Mouse (Mus musculus) gastrocnemius, postnatal 4 days (tissue): ENCODE results near the gene Sfxn3. TPM values are rescaled to one million over a fixed set of nuclear protein-coding genes. Genes with fewer than 3 reads are reported as not detected.

ENCODE experiments used
- DNase-seq, 2 experiments: peaks; one replicate each; pipeline ENCODE4 v3.0.0; 2021 to 2022; ENCODE audit warnings: low spot score in 2 of 2, mixed read lengths in 2 of 2
- total RNA-seq, 2 experiments: library from RNA; stranded (reverse); gene quantifications; 2 replicates each; pipeline ENCODE4 v1.2.3; 2021

Gene Sfxn3
- total RNA-seq, 2 experiments from 2014 or later = 24.1 to 25.2 TPM

DNA sequence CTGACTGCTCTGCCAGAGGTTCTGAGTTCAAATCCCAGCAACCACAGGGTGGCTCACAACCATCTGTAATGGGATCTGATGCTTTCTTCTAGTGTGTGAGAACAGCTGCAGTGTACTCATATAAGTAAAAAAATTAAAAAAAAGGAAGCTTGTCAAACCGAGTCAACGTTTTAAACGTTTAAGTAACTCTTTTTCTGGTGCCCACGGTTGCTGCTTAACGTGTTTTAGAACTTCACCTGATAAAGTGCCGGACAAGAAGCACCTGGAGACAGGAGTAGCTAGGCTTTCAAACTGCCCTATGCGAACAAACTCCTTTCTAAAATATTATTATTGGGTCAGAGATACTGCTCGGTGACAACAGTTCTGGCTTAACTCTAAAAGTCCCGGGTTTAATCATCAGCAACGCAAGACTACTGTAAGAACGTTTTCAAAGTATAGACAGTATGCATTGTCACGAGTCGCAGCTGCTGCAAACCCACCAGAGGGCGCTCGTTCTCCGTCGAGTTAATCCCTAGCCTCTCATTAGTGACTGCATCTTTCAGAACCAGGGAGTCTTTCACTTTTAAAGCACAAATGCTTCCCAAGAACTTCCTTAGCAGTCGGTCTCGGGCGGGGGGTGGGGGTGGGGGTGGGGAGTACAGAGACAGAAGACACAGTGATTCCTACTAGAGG is 26.7 kb downstream of the Sfxn3 start:
- peak; percentile 68 to 86 for DNase-seq

DNA sequence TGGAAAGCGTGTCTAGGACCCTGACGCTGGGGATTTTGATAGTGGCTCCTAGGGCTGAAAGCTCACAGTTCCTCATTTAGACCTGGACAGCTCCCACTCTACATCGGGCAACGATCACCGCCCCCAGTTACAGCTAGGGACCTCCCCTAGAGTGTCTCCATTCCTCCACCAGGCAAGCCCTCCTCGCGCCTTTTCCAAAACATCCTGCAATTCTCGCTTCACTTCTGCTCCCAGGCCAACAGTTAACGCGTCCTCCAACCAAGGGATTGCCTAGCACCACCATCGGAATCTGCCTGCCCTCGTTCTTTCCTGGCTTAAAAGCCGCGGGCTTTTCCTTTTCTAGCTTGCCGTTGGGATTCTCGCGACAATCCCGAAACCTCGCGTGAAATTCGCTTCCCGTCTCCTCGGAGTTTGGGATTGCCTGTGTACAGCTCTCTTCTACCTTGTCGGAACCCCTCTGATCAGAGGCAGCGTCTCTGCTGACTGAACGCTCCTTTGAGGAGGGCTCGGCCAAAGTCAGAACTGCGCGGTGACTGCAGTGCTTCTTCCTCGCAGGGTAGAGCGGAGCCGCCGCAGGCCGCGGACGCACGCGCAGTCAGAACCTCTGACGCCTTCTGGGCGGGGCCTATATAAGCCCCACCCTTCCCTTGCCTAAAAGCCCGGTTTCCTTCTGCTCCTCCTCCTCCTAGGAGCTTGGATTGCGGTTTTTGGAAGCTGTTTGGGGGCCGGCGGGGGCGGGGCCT is 27.4 kb downstream of the Sfxn3 start, which contains the start of gene Kazald1:
Gene Kazald1, plus strand, starts transcription at position 662 of the 743 bp plus-strand sequence.
- peak; percentile 86 to 93 for DNase-seq

DNA sequence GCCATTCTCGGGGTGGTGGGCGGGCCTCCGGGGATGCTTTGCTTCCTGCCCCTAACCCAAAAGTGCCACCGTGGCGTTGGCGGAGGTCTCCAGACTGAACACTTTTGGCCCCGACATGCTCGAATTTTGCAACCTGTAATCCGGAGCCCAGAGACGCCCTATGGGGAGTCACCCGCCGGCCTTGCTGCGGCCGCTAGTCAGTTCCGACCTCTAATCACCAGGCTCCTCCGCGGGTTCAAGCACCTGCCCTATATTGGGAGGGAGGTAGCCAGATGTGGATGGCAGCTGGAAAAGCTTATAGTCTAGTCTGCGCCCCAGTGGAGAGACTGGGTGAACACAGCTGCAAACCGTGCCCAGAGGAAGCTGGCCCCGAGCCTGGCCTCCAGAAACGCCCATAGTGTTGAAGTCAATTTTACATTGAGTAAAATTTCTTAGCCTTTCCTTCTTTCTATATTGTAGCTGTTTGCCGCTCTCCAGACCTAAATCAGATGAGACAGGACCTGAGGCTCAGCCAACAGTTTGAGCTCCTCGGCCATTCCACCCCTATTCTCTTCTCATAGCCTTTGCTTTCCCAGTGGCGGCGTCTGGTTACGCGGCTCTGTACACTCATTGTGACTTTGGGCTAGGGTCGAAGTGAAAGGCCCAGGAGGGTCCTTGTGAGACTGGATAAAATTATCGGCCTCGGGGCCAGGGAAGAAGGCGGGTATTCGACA is 28.2 kb downstream of the Sfxn3 start:
- peak in 1 of 2 experiments; percentile 44 for DNase-seq

DNA sequence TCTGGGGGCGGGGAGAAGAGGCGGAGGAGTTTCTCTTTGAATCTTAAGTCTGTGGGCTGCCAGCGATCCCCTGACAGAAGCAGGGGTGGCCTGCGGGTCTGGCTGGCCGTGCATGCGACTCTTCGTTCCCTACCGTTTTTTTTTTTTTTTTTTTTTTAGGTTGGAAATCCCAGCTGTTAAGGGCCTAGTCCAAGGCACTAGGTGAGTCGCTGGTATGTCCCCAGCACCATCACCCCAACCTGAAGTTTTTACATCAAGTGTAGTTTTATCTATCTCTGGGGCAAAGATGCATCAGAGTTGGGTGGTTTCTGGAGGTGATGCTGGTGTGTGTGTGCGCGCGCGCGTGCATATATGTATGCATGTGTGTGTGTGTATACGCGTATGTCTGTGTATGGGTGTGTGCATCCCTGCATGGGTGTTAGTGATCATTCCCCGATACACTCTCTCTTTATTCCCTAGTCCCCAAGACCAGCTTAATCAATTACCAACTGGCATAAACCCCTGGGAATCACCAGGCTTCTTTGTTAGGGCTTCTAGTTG is 28.8 kb downstream of the Sfxn3 start:
- no peak for DNase-seq

DNA sequence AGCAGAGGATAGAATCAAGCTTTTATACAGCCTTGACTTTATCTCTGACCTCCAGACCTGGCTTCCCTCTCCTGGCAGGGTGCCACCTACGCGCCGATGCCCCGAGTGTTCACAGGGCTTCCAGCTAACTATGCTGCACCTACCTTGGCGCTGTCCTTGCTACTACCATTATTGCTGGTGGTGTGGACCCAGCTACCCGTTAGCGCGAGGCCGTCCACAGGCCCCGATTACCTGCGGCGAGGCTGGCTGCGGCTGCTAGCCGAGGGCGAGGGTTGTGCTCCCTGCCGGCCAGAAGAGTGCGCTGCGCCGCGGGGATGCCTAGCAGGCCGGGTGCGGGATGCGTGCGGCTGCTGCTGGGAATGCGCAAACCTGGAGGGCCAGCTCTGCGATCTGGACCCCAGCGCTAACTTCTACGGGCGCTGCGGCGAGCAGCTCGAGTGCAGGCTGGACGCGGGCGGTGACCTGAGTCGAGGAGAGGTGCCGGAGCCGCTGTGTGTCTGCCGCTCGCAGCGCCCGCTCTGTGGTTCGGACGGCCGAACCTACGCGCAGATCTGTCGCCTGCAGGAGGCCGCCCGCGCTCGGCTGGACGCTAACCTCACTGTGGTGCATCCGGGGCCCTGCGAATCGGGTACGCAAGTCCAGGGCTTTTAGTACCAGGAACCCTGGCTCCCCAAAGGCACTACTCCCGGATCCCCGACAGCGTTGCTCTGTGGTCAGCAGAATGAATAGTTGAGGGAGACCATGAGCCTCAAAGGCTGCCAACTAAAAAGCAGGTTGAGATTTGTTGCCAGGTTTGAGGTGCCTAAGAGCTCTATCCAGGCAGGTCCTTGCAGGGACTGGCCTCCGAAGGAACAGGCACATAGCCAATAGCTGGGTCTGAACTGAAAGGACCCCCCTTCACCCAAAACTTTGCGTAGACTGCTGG is 29.5 kb downstream of the Sfxn3 start:
- DNase-seq = peak; percentile 45 to 70

DNA sequence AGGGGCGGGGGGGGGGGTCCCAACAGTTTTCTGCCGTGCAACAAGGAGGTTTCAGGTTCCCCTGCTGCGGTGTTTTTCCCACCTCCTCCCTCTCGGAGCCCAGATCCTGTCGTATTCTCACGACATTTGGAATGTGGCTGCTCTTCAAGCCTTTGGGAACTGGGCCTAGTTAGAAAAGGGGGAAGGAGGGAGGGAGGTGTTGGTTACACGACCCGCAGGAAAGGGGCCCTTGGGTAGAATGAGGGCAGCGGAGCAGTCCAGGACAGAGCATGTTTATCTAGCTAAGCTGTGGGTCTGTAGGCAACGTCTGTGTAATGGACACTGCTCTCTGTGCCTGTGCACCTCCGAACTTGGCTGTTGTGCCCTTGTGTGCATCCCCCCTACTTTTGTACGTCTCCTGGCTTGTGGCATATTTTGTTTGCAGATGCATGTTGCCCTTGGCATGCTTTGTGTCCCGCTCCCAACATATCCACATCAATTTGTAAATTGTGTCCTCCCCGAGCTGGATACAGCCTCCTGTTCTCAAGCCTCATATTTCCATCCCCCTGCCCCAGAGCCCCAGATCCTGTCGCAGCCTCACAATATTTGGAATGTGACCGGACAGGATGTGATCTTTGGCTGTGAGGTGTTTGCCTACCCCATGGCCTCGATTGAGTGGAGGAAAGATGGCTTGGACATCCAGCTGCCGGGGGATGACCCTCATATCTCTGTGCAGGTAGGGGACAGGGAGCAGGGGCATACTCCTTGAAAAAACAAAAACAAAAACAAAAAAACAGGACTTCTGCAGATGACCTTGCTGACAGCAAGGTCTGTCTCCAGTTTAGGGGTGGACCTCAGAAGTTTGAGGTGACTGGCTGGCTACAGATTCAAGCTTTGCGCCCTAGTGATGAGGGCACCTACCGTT is 30.7 kb downstream of the Sfxn3 start:
- DNase-seq = no peak

- DNase-seq = no peak
These were observed 31.9 kb downstream of the Sfxn3 start for GRCm38 (mm10) chr19:45078971-45079764.

DNA sequence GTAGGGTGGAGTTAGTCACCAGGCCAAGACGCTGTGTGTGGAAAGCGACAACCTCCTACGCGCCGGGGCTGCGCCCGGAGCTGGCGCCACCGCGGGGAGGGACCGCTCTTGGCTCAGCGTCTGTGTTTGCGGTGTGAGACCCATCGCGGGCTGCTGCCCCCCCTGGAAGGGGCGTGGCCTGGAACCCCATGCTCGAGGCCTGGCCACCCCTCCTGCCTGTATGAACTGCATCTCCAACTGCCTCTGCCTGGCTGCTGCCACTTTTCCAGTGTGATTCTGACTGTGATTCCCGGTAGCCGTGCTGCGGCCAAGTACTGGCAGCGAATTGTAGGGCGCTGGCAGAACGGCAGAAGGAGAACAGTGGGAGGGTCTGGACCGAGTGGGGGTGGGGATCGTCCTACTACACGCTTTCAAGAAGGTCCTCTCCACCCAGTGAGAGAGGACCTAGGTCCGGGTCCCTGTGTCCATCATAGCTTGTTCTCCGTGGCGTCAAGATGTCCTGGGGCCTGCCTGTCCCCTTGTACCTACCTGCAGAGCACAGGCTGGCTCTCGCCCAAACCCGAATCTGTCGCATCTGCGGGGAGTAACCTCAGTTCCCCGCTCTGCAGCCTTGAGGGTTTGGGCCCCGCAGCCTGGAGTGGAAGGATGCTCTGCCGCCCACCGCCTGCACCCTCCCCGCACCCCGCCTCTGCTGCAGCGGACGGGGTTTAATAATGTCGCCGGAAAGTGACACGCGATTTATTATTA is 32.6 kb downstream of the Sfxn3 start:
- DNase-seq = peak; percentile 47 to 59

DNA sequence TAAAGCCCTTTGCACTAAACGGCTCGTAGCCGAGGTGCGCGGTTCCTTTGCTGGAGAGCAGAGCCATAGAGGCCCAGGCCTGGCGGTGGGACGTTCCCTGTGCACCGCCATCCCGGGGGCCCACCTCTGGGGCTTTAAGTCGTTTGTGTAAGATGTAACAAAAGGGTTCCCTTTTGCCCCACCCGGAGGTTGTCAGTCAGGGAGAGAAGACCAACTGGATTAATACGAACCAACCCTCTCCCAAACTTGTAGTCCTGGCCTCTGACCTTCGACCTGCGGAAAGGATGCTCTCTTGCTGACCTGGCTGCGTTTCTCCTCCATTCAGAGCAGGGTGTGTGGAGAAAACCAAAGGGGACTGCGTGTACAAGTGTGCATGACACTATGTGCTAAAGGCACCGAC is 33.4 kb downstream of the Sfxn3 start:
- peak in 1 of 2 experiments; percentile 23 for DNase-seq

DNA sequence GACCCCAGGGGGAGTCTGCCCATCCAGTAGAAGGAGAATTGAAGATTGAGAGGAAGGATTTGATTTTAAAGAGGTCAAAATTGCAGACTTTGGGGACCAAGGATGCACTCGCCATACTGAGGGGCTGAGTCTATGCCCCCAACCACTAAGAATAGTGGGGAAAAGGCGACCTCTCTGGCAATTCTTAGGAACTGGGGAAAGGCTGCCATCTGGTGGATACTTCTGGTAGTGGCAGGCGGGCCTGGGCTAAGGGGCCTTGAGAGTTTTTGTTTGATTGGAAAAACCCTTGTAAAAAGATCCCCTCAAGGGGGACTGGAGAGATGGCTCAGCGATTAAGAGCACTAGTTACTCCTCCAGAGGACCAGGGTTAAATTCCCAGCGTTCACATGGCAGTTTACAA is 34.0 kb downstream of the Sfxn3 start:
- peak; percentile 54 to 67 for DNase-seq

- peak in 1 of 2 experiments; percentile 51 for DNase-seq
These were observed 34.7 kb downstream of the Sfxn3 start for GRCm38 (mm10) chr19:45081841-45082550.

- peak in 1 of 2 experiments; percentile 63 for DNase-seq
These were observed 50.6 kb downstream of the Sfxn3 start for GRCm38 (mm10) chr19:45097868-45098267.

- no peak for DNase-seq
These were observed 53.4 kb downstream of the Sfxn3 start for GRCm38 (mm10) chr19:45100486-45101270.

- no peak for DNase-seq
These were observed 58.3 kb downstream of the Sfxn3 start for GRCm38 (mm10) chr19:45105591-45105990.
